Mouse (Mus musculus): ENCODE results near the gene B4galt5.
"Not testable (repeated sequence)": the region's sequence is repeated elsewhere in the genome, so short reads cannot be mapped to it uniquely, and the experiment has no call there.

Gene B4galt5

DNA sequence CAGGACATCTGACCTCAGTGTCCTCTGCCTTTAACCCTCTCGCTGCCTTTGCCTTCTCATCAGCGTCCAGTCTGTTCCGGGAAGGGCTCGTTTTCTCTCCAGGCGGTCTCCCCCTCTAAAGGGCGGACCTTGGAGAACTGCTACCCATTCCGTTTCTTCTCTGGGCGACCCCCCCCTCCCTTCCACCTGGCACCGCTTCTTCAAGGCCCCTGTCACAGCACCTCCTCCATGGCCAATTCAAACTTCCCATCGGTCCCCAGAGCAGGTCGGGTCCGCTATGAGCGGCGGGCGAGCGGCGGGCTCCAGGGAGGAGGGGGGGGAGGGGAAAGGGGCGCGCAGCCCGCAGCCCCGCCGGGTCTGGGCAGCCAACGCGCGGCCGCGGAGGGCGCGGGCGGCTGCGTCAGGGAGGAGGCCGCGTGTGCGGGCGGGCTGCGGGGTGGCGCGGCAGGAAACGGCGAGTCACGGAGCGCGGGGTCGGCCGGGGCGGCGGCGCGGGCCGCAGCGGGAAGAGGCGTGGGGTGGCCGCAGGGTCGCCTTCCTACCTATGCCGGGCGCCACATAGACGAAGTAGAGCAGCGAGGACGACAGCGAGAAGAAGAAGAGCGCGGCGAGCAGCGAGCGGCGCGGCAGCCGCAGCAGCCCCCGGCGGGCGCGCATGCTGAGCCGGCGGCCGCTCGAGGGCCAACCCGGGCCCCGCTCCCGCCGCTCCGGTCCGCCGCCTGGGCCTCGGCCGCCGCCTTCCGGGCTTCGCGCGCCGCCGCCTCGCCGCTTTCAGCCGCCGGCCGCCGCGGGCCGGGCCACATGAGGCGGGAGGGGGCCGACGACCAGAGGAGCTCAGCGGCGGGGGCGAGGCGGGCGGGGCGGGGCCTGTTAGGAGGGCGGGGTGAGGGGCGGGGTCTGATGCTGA lies at the start of gene B4galt5:
Gene B4galt5 (minus strand): TSS at position 808 of the 907 bp plus-strand sequence.
- DNase-seq (ENCODE audit: extremely low read depth, low read depth, low spot score) = no peak

DNA sequence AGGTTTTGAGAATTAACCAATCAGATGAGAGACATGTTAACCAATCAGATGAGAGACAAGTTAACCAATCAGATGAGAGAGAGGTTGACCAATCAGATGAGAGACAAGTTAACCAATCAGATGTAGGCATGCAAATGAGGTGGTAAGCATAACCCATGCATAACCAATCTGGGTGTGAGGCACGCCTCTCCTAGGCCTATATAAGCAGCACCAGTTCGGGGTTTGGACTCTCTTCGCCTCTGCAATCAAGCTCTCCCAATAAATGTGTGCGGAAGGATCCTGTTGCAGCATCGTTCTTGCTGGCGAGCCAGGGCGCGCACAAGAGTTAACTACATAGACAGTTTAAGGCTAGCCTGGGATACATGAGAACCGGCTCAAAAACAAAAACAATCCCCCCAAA lies 47.4 kb upstream of the B4galt5 start:
- DNase-seq (ENCODE audit: extremely low read depth, low read depth, low spot score) = not testable (repeated sequence)

DNA sequence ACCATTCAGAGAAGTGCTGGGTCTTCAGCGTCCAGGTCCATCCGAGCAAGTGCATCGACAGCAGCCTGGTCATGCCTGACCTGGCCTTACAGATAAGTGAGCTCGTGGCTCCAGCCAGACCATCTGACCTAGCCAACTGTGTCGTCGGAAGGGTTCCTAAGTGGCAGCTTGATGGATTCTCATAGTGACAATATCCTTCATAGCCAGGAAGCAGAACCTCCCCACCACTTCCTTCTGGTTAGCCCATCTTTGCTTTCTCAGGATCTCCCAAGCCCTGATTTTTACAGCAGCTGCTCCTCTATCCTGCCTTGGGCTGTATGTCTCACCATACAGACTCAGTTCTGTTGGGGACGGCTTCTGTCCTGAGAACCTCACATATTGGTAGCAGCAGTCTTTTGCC lies 45.4 kb upstream of the B4galt5 start:
- DNase-seq (ENCODE audit: extremely low read depth, low read depth, low spot score) = no peak

DNA sequence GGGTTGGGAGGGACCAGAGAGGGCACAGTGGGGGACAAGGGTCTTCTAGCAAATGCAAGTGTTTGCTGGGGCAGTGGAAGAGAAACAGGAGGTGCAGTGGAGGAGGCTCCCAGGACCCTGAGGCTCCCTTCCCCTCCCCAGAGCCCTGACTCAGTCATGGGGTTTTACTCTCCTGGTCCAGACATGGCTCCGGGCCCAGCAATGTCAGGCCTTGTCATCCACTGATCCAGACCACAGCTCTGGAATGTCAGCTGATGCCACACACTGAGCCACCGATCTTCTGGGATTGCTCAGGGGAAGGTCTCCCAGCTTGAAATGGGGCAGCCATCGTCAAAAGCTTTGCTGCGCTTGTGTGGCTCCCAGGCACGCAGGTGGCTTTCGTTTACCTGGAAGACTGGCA lies 38.0 kb upstream of the B4galt5 start:
- DNase-seq (ENCODE audit: extremely low read depth, low read depth, low spot score) = no peak

DNA sequence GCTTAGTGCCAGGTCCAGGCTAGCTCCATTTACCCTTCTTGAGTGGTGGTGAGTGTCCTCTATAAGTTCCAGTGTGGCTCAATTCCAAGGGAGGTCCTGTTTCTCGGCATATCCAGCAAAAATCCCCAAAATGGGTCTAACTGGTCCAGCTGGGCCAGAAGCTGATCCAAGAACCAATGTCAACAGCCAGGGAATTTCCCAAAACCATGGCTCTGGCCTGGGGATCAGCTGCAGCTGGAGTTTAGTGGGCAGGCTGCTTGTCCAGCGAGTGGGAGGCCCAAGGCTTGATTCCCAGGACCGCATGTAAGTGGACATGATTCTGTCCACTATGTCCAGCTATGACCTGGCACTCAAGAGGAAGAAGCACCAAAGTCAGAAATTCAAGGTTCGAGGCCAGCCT lies 37.5 kb upstream of the B4galt5 start:
- no peak for DNase-seq (ENCODE audit: extremely low read depth, low read depth, low spot score)

DNA sequence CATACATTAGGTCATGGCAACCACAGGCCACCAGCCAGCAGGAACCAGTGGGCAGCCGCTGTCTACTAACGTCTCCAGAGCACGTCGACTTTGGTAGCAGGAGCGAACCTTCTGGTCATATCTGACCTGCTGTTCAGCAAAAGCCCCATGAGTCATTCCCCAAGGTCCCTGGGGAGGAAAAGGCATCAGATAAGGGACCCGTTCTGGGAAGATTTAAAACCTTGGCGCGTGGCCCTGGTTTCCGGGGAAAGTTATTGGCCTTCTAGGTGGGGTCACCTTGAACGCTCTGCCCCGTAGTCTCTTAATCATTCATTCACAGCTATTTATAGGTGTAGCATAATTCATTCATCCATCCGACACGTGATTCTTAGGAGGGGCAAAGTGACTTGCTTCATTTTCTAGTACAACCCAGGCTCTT lies 34.7 kb upstream of the B4galt5 start:
- no peak for DNase-seq (ENCODE audit: extremely low read depth, low read depth, low spot score)

DNA sequence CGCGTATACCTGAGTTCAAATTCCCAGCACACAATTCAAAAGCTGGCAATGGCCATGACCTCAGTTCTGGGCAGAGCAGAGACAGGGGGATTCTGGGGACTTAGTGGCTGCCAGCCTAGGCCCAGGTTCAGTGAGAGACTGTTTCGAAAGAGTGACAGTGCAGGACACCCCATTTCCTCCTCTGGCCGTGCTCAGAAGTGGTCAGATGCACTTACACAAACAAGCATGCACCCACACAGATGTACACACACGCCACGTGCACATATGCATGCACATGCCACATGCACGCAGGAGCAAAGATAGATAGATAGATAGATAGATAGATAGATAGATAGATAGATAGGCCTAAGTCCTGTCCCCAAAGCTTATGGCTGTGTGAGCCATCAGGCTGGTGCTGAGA lies 33.4 kb upstream of the B4galt5 start:
- DNase-seq (ENCODE audit: extremely low read depth, low read depth, low spot score) = no peak

DNA sequence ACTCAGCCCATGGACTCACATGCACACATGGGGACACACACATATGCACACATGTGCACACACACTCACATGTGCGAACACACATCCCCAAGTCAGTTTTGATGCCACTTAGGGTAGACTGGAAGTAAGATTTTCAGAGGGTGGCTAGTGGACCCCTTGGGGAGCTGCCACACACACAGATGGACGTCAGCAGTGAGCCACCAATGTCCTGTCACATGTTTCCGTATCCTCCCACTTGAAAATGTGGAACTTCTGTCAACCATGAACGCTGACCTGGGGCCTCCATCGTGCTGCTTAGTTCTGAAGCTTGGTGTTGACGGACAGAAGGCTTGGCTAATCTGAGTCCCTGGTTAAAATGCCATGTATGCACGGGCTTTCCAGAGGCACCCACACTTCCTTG lies 32.6 kb upstream of the B4galt5 start:
- DNase-seq (ENCODE audit: extremely low read depth, low read depth, low spot score) = no peak

DNA sequence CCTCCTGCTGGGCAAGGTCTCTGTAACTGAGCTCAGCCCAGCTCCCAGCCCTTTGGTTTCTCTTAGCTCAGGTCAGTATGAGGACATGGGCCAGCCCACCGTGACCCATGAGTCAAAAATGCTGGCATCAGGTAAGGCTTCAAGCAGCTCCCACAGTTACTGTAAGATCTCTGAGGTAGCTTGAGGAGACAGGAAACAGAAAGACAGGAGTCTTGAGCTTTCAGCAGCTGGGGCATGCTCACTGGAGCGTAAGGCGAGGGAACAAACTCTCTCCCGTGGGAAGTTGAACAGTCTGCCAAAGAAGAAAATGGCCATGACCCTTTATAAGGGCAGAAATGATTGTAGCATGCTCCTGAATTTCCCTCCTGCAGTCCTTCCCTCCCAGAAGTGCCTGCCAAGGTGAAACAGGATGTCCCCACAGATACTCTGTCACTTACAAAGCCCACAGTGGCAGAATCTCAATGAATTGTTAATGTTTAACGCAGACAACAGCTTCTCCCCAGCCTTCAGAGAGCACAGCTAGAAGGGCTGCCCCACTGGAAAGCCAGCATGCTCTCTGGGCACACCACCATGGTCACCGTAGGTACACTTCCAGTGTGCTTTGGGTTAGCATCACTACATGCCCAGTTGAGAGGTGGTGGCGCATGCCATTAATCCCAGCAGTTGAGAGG lies 31.8 kb upstream of the B4galt5 start:
- DNase-seq (ENCODE audit: extremely low read depth, low read depth, low spot score) = no peak

DNA sequence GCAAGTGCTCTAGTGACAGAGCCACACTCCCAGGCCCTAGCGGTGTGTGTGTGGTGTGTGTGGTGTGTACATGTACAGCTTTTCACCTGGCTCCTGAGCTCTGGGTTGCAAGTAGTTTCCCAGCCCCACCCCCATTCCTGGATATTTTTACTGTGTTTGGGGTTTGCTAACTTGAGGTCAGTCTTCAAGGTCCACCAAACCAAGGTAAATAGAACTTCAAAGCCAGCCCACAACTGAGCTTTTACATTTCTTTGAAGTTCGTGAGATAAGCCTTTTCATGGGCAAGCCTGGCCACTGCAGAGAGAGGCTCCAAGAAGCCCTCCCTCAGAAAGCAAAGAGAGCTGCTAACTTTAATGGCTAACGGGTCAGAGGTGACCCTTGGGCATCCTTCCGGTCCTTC lies 30.0 kb upstream of the B4galt5 start:
- DNase-seq (ENCODE audit: extremely low read depth, low read depth, low spot score) = no peak

DNA sequence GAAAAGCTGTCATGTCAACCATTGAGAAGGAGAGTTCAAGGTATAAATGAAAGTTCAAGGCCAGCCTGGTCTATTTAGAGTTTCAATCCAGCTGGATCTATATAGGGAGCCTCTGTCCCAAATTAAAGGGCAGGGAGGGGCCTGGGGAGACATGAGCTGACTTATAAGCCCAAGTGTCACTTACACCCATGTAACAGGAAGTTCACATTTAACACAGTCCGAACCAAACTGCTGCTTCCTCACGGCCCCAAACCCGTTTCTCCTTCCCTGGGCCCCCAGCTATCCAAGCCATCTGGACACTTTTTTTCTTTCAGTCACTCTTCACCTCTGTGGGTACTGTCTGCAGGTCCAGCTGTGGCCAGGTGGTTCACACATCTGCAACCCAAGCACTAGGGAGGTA lies 28.7 kb upstream of the B4galt5 start:
- no peak for DNase-seq (ENCODE audit: extremely low read depth, low read depth, low spot score)

DNA sequence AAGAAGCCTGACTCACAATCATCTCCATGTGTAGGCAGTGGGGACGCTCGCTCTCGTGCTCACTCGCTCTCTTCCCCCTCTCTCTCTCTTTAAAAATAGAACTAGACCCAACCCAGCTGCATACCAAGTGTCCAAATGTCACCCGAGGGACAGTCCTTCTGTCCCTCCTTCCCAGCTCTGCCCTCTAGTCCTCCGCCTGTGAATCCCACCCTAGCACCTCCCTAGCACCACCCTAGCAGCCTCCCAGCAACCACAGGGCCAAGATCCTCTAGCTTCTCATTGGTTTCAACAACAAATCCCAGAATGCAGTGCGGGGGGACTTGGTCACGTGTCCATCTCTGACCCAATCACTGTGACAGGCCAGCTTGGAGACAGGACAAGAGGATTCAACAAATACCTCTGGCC lies 27.2 kb upstream of the B4galt5 start:
- no peak for DNase-seq (ENCODE audit: extremely low read depth, low read depth, low spot score)

DNA sequence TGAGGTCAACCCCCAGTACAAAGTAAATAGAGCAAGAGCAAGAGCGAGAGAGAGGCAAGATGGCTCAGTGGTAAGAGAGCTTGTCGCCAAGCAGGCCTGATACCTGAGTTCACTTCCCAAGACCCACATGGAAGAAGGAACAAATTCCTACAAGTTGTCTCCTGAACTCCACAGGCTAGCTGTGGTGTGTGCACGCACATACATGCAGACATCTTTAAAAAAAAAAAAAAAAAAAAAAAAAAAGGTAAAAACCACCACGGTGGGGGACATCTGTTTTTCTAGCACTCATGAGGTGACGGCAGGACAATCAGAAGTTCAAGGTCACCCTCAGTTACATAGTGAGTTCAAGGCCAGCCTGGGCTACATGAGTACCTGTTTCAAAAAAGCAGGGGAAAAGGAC lies 26.7 kb upstream of the B4galt5 start:
- DNase-seq (ENCODE audit: extremely low read depth, low read depth, low spot score) = no peak

DNA sequence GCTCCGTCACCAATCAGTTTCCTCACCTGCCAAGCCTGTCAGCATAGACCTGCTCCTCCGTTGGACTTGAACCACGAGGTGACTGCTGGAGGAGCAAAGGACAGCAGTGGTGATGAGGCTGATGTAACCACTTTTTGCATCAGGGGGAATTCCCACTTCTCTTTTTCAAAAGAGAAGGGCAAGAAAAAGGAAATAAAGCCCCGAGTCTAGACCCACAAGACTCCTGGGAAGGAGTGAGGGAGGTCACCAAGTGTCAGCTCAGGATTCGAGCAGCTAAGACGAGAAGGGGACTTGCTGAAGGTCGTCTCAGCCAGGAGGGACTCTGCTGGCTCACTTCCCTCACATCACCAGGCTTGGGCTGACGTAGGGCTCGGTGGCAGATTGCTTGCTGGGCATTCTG lies 26.2 kb upstream of the B4galt5 start:
- DNase-seq (ENCODE audit: extremely low read depth, low read depth, low spot score) = no peak

DNA sequence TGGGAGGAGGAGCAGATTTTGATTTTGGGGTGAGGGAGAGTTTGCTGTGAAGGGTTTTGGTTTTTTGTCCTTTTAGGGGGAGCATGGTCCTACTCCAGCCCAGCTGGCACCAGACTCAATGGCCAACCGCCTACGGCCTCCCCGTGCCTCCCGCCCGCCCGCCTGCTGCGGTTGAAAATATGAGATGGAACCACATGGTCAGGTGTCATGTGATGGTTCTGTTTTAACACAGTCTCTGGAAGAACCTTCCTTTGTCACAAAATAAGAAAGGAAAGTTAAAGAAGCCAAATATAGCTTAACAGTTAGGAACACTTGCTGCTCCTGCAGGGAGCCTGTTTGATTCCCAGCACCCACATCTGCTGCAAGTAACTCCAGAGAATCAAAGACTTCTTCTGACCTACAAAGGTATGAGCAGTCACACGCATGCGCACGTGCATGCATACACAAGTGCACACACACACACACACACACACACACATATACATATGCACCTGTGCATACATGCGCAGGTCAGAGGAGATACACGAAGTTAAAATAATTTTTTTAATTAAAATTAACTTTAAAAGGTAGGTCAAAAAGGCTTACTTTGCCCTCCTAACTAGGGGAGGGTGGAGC lies 25.3 kb upstream of the B4galt5 start:
- DNase-seq (ENCODE audit: extremely low read depth, low read depth, low spot score) = no peak

DNA sequence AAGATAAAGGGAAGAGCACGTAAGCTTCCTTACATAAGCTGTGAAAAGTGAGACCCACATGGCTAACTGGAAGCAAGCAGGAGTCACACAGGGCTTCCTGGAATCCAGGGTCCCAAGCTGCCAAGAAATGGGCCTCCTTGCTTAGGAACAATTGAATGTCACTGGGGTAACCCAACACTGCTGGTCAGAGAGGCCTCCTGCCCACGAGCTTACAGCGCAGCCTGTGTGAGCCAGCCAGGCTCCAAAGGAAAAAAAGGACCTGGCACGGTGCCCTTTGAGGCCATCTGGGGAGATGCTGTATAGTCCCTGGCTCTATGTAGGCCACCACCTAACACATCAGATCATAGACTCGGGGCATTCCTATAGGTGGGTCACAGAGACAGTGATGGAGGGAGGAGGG lies 24.3 kb upstream of the B4galt5 start:
- no peak for DNase-seq (ENCODE audit: extremely low read depth, low read depth, low spot score)

DNA sequence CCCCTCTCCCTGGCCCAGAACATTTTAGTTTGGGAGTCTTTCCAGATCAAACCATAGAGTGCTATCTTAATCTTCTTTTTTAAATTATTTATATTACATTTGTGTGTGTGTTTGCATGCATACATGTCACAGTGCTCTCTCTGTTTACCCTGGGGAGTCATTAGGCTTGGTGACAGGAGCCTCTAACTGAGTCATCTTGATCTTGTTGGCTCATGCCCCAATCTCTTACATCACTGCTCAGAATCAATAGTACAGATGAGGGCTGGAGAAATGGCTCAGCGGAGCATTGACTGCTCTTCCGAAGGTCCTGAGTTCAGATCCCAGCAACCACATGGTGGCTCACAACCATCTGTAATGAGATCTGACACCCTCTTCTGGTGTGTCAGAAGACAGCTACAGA lies 22.5 kb upstream of the B4galt5 start:
- no peak for DNase-seq (ENCODE audit: extremely low read depth, low read depth, low spot score)

DNA sequence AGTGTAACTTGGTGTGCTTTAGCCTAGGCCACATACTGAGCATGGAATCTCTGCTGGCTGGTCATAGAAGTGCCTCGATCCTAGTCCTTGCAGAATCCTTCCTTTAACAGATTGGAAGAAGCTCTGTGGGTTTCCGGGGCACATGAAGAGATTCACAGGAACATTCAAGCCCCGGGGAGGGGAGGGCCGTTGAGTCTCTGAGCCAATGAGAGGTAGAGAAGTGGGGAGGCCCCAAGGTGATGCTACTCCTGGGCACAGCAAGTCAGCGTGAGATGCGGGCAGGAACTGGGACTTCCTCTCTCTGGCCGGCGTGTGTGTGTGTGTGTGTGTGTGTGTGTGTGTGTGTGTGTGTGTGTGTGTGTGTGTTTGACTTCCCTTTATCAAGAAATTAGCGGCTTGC lies 19.3 kb upstream of the B4galt5 start:
- no peak for DNase-seq (ENCODE audit: extremely low read depth, low read depth, low spot score)

DNA sequence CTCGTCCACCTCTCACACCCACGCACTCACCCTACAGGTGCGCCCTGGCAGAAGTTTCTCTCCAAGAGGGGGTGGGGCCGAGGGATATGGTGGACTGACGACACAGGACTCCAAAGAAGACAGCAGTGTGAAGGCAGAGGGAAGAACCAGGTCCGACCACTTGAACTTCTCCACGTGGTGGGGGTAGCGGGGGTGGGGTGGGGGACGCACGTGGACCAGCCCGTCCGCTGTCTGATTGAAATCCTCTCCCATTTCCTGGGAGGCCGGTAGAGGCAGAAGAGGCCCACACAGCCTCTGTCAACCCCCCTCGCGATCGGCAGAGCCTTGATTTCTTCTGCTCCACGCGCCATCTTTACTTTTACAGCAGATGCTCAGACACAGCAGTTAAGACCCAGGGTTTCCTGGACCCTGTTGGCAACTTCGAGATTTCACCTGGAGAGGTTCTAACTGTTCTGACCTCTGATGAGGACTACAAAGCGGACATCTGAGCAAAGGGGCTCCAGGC lies 18.8 kb upstream of the B4galt5 start:
- no peak for DNase-seq (ENCODE audit: extremely low read depth, low read depth, low spot score)

DNA sequence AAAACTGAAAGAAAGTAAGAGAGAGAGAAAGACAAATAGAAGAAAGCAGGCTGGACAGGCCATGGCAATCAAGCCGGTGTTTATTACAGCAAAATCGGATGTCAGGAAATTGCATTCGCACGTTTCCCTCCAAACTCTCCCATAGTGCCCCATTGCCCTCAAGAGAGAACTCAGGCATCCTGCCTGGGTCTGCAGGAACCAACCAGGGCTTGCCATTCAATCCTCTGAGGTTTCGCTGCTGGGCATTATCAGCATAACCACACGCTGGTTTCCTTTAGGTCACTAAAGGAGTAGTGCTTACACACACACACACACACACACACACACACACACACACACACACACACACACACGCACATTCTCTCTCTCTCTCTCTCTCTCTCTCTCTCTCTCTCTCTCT lies 18.3 kb upstream of the B4galt5 start:
- DNase-seq (ENCODE audit: extremely low read depth, low read depth, low spot score) = no peak

DNA sequence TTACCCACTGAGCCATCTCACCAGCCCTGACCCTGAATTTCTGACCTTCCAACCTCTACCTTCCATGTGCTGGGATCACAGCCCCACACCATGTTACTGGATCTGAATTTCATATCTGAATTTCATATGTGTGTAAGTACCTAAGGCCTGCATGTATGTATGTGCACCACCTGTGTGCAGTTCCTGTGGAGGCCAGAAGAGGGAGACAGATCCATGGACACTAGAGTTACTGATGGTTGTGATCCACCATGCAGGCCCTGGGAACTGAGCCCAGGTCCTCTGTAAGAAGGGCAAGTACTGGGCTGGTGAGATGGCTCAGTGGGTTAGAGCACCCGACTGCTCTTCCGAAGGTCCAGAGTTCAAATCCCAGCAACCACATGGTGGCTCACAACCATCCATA lies 16.1 kb upstream of the B4galt5 start:
- no peak for DNase-seq (ENCODE audit: extremely low read depth, low read depth, low spot score)
